Mouse (Mus musculus): ENCODE data around the gene Snd1. TPM values are rescaled to one million over a fixed set of nuclear protein-coding genes. Genes with fewer than 3 reads are reported as not detected.
A peak's percentile ranks its signal among the peaks of the same experiment; 100 is the strongest.

Snd1 gene
- polyA plus RNA-seq, 2 experiments: 104 to 120 TPM

GRCm38 (mm10) chr6:28615408-28615807, 140.5 kb downstream of the Snd1 start:
- DNase-seq (ENCODE audit: low spot score) (no peak), ATAC-seq (ENCODE audit: low FRiP score, low read depth) (no peak)
- Histone ChIP-seq H3K4me2 (replicated peaks; ENCODE audit: low read depth, low read length, severe bottlenecking) (no peak overlapping the region), H3K9ac (ENCODE audit: low read depth, low read length, severe bottlenecking) (no peak overlapping the region), H3K4me1 (ENCODE audit: control insufficient read depth, insufficient read depth, low read length) (peaks cover 14% of the 10 kb centered on the region), H3K9me3 (ENCODE audit: control insufficient read depth, low read length) (no peaks in the 10 kb centered on the region), H3K36me3 (ENCODE audit: control insufficient read depth, insufficient read depth, low read length) (0 out of 2 replicates have a peak, but pooled peaks cover 3% of the 10 kb centered on the region), H3K4me3 (replicated peaks; ENCODE audit: low read length) (no peak overlapping the region), H3K27me3 (ENCODE audit: control insufficient read depth, insufficient read depth, low read length) (no peaks in the 10 kb centered on the region), H3K27ac (replicated peaks; ENCODE audit: low read depth, low read length) (no peak overlapping the region)
- TF ChIP-seq POLR2A (IDR thresholded peaks at IDR 0.05; ENCODE audit: borderline replicate concordance, extremely low read depth, insufficient read depth, insufficient read length): no peak
- 89% methylated on average over 3 of the region's 3 CpGs for WGBS

GRCm38 (mm10) chr6:28615966-28616365, 141.0 kb downstream of the Snd1 start:
- Histone ChIP-seq H3K9ac (ENCODE audit: low read depth, low read length, severe bottlenecking) (no peak overlapping the region), H3K4me1 (ENCODE audit: control insufficient read depth, insufficient read depth, low read length) (peaks cover 14% of the 10 kb centered on the region), H3K27me3 (ENCODE audit: control insufficient read depth, insufficient read depth, low read length) (no peaks in the 10 kb centered on the region), H3K4me3 (replicated peaks; ENCODE audit: low read length) (no peak overlapping the region), H3K4me2 (replicated peaks; ENCODE audit: low read depth, low read length, severe bottlenecking) (no peak overlapping the region), H3K36me3 (ENCODE audit: control insufficient read depth, insufficient read depth, low read length) (0 out of 2 replicates have a peak, but pooled peaks cover 3% of the 10 kb centered on the region), H3K27ac (replicated peaks; ENCODE audit: low read depth, low read length) (no peak overlapping the region), H3K9me3 (ENCODE audit: control insufficient read depth, low read length) (no peaks in the 10 kb centered on the region)
- DNase-seq (ENCODE audit: low spot score): no peak
- 39% methylated on average over 3 of the region's 3 CpGs for WGBS
- ATAC-seq (ENCODE audit: low FRiP score, low read depth): no peak
- TF ChIP-seq POLR2A (IDR thresholded peaks at IDR 0.05; ENCODE audit: borderline replicate concordance, extremely low read depth, insufficient read depth, insufficient read length): no peak

GRCm38 (mm10) chr6:28618299-28618698, 143.4 kb downstream of the Snd1 start:
- DNase-seq (ENCODE audit: low spot score) (no peak), ATAC-seq (ENCODE audit: low FRiP score, low read depth) (no peak)
- TF ChIP-seq POLR2A (IDR thresholded peaks at IDR 0.05; ENCODE audit: borderline replicate concordance, extremely low read depth, insufficient read depth, insufficient read length): no peak
- H3K36me3 ChIP-seq (ENCODE audit: control insufficient read depth, insufficient read depth, low read length): 0 out of 2 replicates have a peak, but pooled peaks cover 3% of the 10 kb centered on the region
- peaks cover 14% of the 10 kb centered on the region for H3K4me1 ChIP-seq (ENCODE audit: control insufficient read depth, insufficient read depth, low read length)
- H3K27me3 ChIP-seq (ENCODE audit: control insufficient read depth, insufficient read depth, low read length): no peaks in the 10 kb centered on the region
- no peak overlapping the region for H3K27ac ChIP-seq (replicated peaks; ENCODE audit: low read depth, low read length)
- WGBS: 68% methylated on average over 3 of the region's 3 CpGs
- H3K4me2 ChIP-seq (replicated peaks; ENCODE audit: low read depth, low read length, severe bottlenecking): no peak overlapping the region
- no peak overlapping the region for H3K9ac ChIP-seq (ENCODE audit: low read depth, low read length, severe bottlenecking)
- H3K4me3 ChIP-seq (replicated peaks; ENCODE audit: low read length): no peak overlapping the region
- no peaks in the 10 kb centered on the region for H3K9me3 ChIP-seq (ENCODE audit: control insufficient read depth, low read length)

GRCm38 (mm10) chr6:28618751-28619153, 143.8 kb downstream of the Snd1 start:
- Histone ChIP-seq H3K4me3 (replicated peaks; ENCODE audit: low read length) (no peak overlapping the region), H3K27me3 (ENCODE audit: control insufficient read depth, insufficient read depth, low read length) (no peaks in the 10 kb centered on the region), H3K9ac (ENCODE audit: low read depth, low read length, severe bottlenecking) (no peak overlapping the region), H3K36me3 (ENCODE audit: control insufficient read depth, insufficient read depth, low read length) (0 out of 2 replicates have a peak, but pooled peaks cover 3% of the 10 kb centered on the region), H3K9me3 (ENCODE audit: control insufficient read depth, low read length) (no peaks in the 10 kb centered on the region), H3K4me1 (ENCODE audit: control insufficient read depth, insufficient read depth, low read length) (peaks cover 14% of the 10 kb centered on the region), H3K27ac (replicated peaks; ENCODE audit: low read depth, low read length) (0 out of 2 replicates have a peak overlapping the region, but pooled peaks have one; percentile 13), H3K4me2 (replicated peaks; ENCODE audit: low read depth, low read length, severe bottlenecking) (no peak overlapping the region)
- TF ChIP-seq POLR2A (IDR thresholded peaks at IDR 0.05; ENCODE audit: borderline replicate concordance, extremely low read depth, insufficient read depth, insufficient read length): no peak
- no peak for DNase-seq (ENCODE audit: low spot score)
- 0 out of 2 replicates have a peak, but pooled peaks have one; percentile 19 for ATAC-seq (ENCODE audit: low FRiP score, low read depth)
- 44% methylated on average over 7 of the region's 7 CpGs for WGBS

GRCm38 (mm10) chr6:28621431-28621830, 146.5 kb downstream of the Snd1 start:
- H3K4me3 ChIP-seq (replicated peaks; ENCODE audit: low read length): no peak overlapping the region
- H3K27me3 ChIP-seq (ENCODE audit: control insufficient read depth, insufficient read depth, low read length): no peaks in the 10 kb centered on the region
- H3K4me2 ChIP-seq (replicated peaks; ENCODE audit: low read depth, low read length, severe bottlenecking): no peak overlapping the region
- H3K36me3 ChIP-seq (ENCODE audit: control insufficient read depth, insufficient read depth, low read length): peaks cover 6% of the 10 kb centered on the region; the same call in 1 of the 2 replicates
- no peak overlapping the region for H3K9ac ChIP-seq (ENCODE audit: low read depth, low read length, severe bottlenecking)
- ATAC-seq (ENCODE audit: low FRiP score, low read depth) (no peak), DNase-seq (ENCODE audit: low spot score) (no peak)
- H3K9me3 ChIP-seq (ENCODE audit: control insufficient read depth, low read length): no peaks in the 10 kb centered on the region
- H3K4me1 ChIP-seq (ENCODE audit: control insufficient read depth, insufficient read depth, low read length): peaks cover 10% of the 10 kb centered on the region
- no peak for TF ChIP-seq POLR2A (IDR thresholded peaks at IDR 0.05; ENCODE audit: borderline replicate concordance, extremely low read depth, insufficient read depth, insufficient read length)
- 83% methylated on average over 4 of the region's 4 CpGs for WGBS
- no peak overlapping the region for H3K27ac ChIP-seq (replicated peaks; ENCODE audit: low read depth, low read length)
